Mouse (Mus musculus) G1E (cell line): ENCODE data around the gene Grhpr.

ENCODE experiments used
- CTCF ChIP-seq: IDR thresholded peaks from 2 replicates; pipeline ENCODE4 v1.5.1; 2012; ENCODE audit warnings: low read depth, low read length, inconsistent platforms, mixed read lengths
- TAL1 ChIP-seq: conservative IDR thresholded peaks from 2 replicates; pipeline ENCODE4 v1.6.1; 2012; ENCODE audit warnings: low read depth, low read length, inconsistent platforms, mixed read lengths

- TF ChIP-seq TAL1 (no peak), CTCF (no peak)
These were observed 1.4 kb downstream of the Grhpr start for GRCm38 (mm10) chr4:44982440-44983130.
